Mouse (Mus musculus): ENCODE measurements at regions not wholly inside any gene's neighbourhood (a gene's known extent, or its start where the extent isn't known, plus 50 kb on each side); places are given as distances from the start of the nearest gene placed in this dataset.

GRCm38 (mm10) chr3:41172306-41173215 lies 89.7 kb upstream of the Pgrmc2 start:
- WGBS: 83% methylated on average over 11 of the region's 11 CpGs
- H3K36me3 ChIP-seq: no peaks in the 10 kb centered on the region
- H3K4me2 ChIP-seq (replicated peaks): no peak overlapping the region
- no peak overlapping the region for H3K4me3 ChIP-seq
- H3K4me1 ChIP-seq: no peaks in the 10 kb centered on the region
- no peaks in the 10 kb centered on the region for H3K9me3 ChIP-seq (replicated peaks)
- H3K27me3 ChIP-seq: no peaks in the 10 kb centered on the region
- H3K27ac ChIP-seq: no peak overlapping the region
- ATAC-seq (ENCODE audit: low FRiP score): no peak
- no peak overlapping the region for H3K9ac ChIP-seq

GRCm38 (mm10) chr3:41171772-41172171 lies 88.9 kb upstream of the Pgrmc2 start:
- no peak overlapping the region for H3K27ac ChIP-seq
- no peaks in the 10 kb centered on the region for H3K4me1 ChIP-seq
- no peak overlapping the region for H3K4me2 ChIP-seq (replicated peaks)
- WGBS: 93% methylated on average over 4 of the region's 4 CpGs
- ATAC-seq (ENCODE audit: low FRiP score): no peak
- no peaks in the 10 kb centered on the region for H3K27me3 ChIP-seq
- no peak overlapping the region for H3K4me3 ChIP-seq
- no peak overlapping the region for H3K9ac ChIP-seq
- no peaks in the 10 kb centered on the region for H3K9me3 ChIP-seq (replicated peaks)
- no peaks in the 10 kb centered on the region for H3K36me3 ChIP-seq

GRCm38 (mm10) chr3:41171310-41171709 lies 88.5 kb upstream of the Pgrmc2 start:
- Histone ChIP-seq H3K9ac (no peak overlapping the region), H3K4me3 (no peak overlapping the region), H3K36me3 (no peaks in the 10 kb centered on the region), H3K27ac (no peak overlapping the region), H3K4me1 (no peaks in the 10 kb centered on the region), H3K4me2 (replicated peaks) (no peak overlapping the region), H3K27me3 (no peaks in the 10 kb centered on the region), H3K9me3 (replicated peaks) (no peaks in the 10 kb centered on the region)
- WGBS: 85% methylated on average over 4 of the region's 4 CpGs
- ATAC-seq (ENCODE audit: low FRiP score): no peak

GRCm38 (mm10) chr3:41170566-41170965 lies 87.7 kb upstream of the Pgrmc2 start:
- ATAC-seq (ENCODE audit: low FRiP score): no peak
- Histone ChIP-seq H3K4me1 (no peaks in the 10 kb centered on the region), H3K27ac (no peak overlapping the region), H3K36me3 (no peaks in the 10 kb centered on the region), H3K4me2 (replicated peaks) (no peak overlapping the region), H3K9ac (no peak overlapping the region), H3K27me3 (no peaks in the 10 kb centered on the region), H3K9me3 (replicated peaks) (no peaks in the 10 kb centered on the region), H3K4me3 (no peak overlapping the region)
- WGBS: 79% methylated on average over 6 of the region's 6 CpGs

- Histone ChIP-seq H3K27me3 (no peaks in the 10 kb centered on the region), H3K9me3 (replicated peaks) (no peaks in the 10 kb centered on the region), H3K4me2 (replicated peaks) (no peak overlapping the region), H3K9ac (no peak overlapping the region), H3K36me3 (no peaks in the 10 kb centered on the region), H3K4me3 (no peak overlapping the region), H3K27ac (no peak overlapping the region), H3K4me1 (no peaks in the 10 kb centered on the region)
- WGBS: 91% methylated on average over 10 of the region's 10 CpGs
- ATAC-seq (ENCODE audit: low FRiP score): no peak
These were observed 86.6 kb upstream of the Pgrmc2 start for GRCm38 (mm10) chr3:41169430-41169829.

GRCm38 (mm10) chr3:41168181-41168967 lies 85.5 kb upstream of the Pgrmc2 start:
- Histone ChIP-seq H3K4me3 (no peak overlapping the region), H3K9ac (no peak overlapping the region), H3K4me2 (replicated peaks) (no peak overlapping the region), H3K9me3 (replicated peaks) (no peaks in the 10 kb centered on the region), H3K27ac (no peak overlapping the region), H3K36me3 (no peaks in the 10 kb centered on the region), H3K27me3 (no peaks in the 10 kb centered on the region), H3K4me1 (no peaks in the 10 kb centered on the region)
- WGBS: 87% methylated on average over 11 of the region's 11 CpGs
- ATAC-seq (ENCODE audit: low FRiP score): no peak

GRCm38 (mm10) chr3:41167476-41167875 lies 84.6 kb upstream of the Pgrmc2 start:
- 90% methylated on average over 3 of the region's 3 CpGs for WGBS
- Histone ChIP-seq H3K4me2 (replicated peaks) (no peak overlapping the region), H3K9ac (no peak overlapping the region), H3K36me3 (no peaks in the 10 kb centered on the region), H3K4me1 (no peaks in the 10 kb centered on the region), H3K4me3 (no peak overlapping the region), H3K27ac (no peak overlapping the region), H3K9me3 (replicated peaks) (no peaks in the 10 kb centered on the region), H3K27me3 (no peaks in the 10 kb centered on the region)
- ATAC-seq (ENCODE audit: low FRiP score): no peak

- Histone ChIP-seq H3K4me3 (no peak overlapping the region), H3K27me3 (no peaks in the 10 kb centered on the region), H3K9ac (no peak overlapping the region), H3K4me2 (replicated peaks) (no peak overlapping the region), H3K36me3 (no peaks in the 10 kb centered on the region), H3K4me1 (no peaks in the 10 kb centered on the region), H3K9me3 (replicated peaks) (no peaks in the 10 kb centered on the region), H3K27ac (no peak overlapping the region)
- no peak for ATAC-seq (ENCODE audit: low FRiP score)
- WGBS: 87% methylated on average over 7 of the region's 7 CpGs
These were observed 81.9 kb upstream of the Pgrmc2 start for GRCm38 (mm10) chr3:41164736-41165135.

- Histone ChIP-seq H3K4me3 (no peak overlapping the region), H3K27ac (no peak overlapping the region), H3K9me3 (replicated peaks) (no peaks in the 10 kb centered on the region), H3K9ac (no peak overlapping the region), H3K27me3 (no peaks in the 10 kb centered on the region), H3K4me2 (replicated peaks) (no peak overlapping the region), H3K36me3 (no peaks in the 10 kb centered on the region), H3K4me1 (no peaks in the 10 kb centered on the region)
- 90% methylated on average over 3 of the region's 3 CpGs for WGBS
- no peak for ATAC-seq (ENCODE audit: low FRiP score)
These were observed 80.9 kb upstream of the Pgrmc2 start for GRCm38 (mm10) chr3:41163767-41164166.

GRCm38 (mm10) chr3:41162514-41162913 lies 79.7 kb upstream of the Pgrmc2 start:
- Histone ChIP-seq H3K27me3 (no peaks in the 10 kb centered on the region), H3K9ac (no peak overlapping the region), H3K27ac (no peak overlapping the region), H3K4me2 (replicated peaks) (no peak overlapping the region), H3K9me3 (replicated peaks) (no peaks in the 10 kb centered on the region), H3K4me1 (0 out of 2 replicates have a peak, but pooled peaks cover 2% of the 10 kb centered on the region), H3K4me3 (no peak overlapping the region), H3K36me3 (no peaks in the 10 kb centered on the region)
- ATAC-seq (ENCODE audit: low FRiP score): no peak
- 85% methylated on average over 1 of the region's 1 CpGs for WGBS

- no peaks in the 10 kb centered on the region for H3K27me3 ChIP-seq
- no peak overlapping the region for H3K9ac ChIP-seq
- no peaks in the 10 kb centered on the region for H3K9me3 ChIP-seq (replicated peaks)
- no peak overlapping the region for H3K27ac ChIP-seq
- no peak overlapping the region for H3K4me2 ChIP-seq (replicated peaks)
- no peak overlapping the region for H3K4me3 ChIP-seq
- H3K4me1 ChIP-seq: 0 out of 2 replicates have a peak, but pooled peaks cover 2% of the 10 kb centered on the region
- no peak for ATAC-seq (ENCODE audit: low FRiP score)
- no peaks in the 10 kb centered on the region for H3K36me3 ChIP-seq
These were observed 77.8 kb upstream of the Pgrmc2 start for GRCm38 (mm10) chr3:41160648-41161047.

GRCm38 (mm10) chr3:41158314-41158973 lies 75.6 kb upstream of the Pgrmc2 start:
- 66% methylated on average over 12 of the region's 12 CpGs for WGBS
- H3K4me2 ChIP-seq (replicated peaks): no peak overlapping the region
- 0 out of 2 replicates have a peak, but pooled peaks cover 2% of the 10 kb centered on the region for H3K4me1 ChIP-seq
- no peak overlapping the region for H3K27ac ChIP-seq
- no peak for ATAC-seq (ENCODE audit: low FRiP score)
- no peaks in the 10 kb centered on the region for H3K27me3 ChIP-seq
- H3K9me3 ChIP-seq (replicated peaks): no peaks in the 10 kb centered on the region
- no peak overlapping the region for H3K9ac ChIP-seq
- no peak overlapping the region for H3K4me3 ChIP-seq
- no peaks in the 10 kb centered on the region for H3K36me3 ChIP-seq

Measured in hindbrain, embryonic 12.5 days (tissue).